ENCODE assay signal across 8 mouse cellular contexts in the genomic region with DNA sequence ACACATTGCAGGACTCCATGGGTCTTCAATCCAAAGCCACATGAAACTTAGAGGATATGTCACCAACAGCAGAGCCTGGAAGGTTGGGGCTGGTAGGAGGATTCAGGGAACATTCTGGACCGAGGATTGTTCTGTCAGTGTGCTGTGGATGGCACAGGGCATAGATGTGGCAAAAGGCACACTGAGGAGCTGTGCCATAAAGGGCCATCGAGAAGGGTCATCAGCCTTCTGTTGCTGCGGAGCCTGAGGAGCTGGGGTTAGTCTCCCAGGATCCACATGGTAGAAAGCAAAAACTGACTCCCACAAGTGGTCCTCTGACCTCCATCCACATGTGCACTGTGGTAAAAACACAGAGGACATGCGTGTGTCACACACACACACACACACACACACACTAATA.
A peak's percentile ranks its signal among the peaks of the same experiment; 100 is the strongest.
DNase-seq lines count a peak whose midpoint lies in the region; ATAC-seq and TF ChIP-seq lines count a peak whose summit lies in the region.

No protein-coding gene starts in this region.

- H3K27me3 ChIP-seq in intestine, embryonic 14.5 days (replicated peaks; ENCODE audit: control insufficient read depth, insufficient read depth, low read length), result no peaks in the 10 kb centered on the region
- H3K27me3 ChIP-seq in intestine, postnatal 0 days (replicated peaks; ENCODE audit: control insufficient read depth, insufficient read depth, low read length), result no peaks in the 10 kb centered on the region
- peaks cover 28% of the 10 kb centered on the region for H3K27me3 ChIP-seq in embryonic facial prominence, embryonic 10.5 days (replicated peaks; ENCODE audit: low read depth, poor library complexity, severe bottlenecking)
- H3K27me3 ChIP-seq in hindbrain, embryonic 15.5 days, result no peaks in the 10 kb centered on the region
- no peaks in the 10 kb centered on the region for H3K27me3 ChIP-seq in midbrain, embryonic 15.5 days (replicated peaks)

- no peak overlapping the region for H3K4me3 ChIP-seq in intestine, embryonic 14.5 days (ENCODE audit: low read depth, low read length)
- no peak overlapping the region for H3K4me3 ChIP-seq in intestine, postnatal 0 days (ENCODE audit: low read depth, low read length)
- H3K4me3 ChIP-seq in embryonic facial prominence, embryonic 10.5 days, result no peak overlapping the region
- no peak overlapping the region for H3K4me3 ChIP-seq in hindbrain, embryonic 15.5 days
- H3K4me3 ChIP-seq in midbrain, embryonic 15.5 days, result no peak overlapping the region

- TF ChIP-seq CTCF in intestine, postnatal 0 days (IDR thresholded peaks at IDR 0.05; ENCODE audit: low read depth), result no peak

- H3K4me2 ChIP-seq in intestine, embryonic 14.5 days (ENCODE audit: low read length), result peak overlapping the region; percentile 70; the same call in 1 of the 2 replicates
- H3K4me2 ChIP-seq in intestine, postnatal 0 days (replicated peaks; ENCODE audit: low read depth), result no peak overlapping the region
- H3K4me2 ChIP-seq in hindbrain, embryonic 15.5 days, result no peak overlapping the region; the same call in 1 of the 2 replicates
- 0 out of 2 replicates have a peak overlapping the region, but pooled peaks have one; percentile 70 for H3K4me2 ChIP-seq in midbrain, embryonic 15.5 days

- peaks cover 19% of the 10 kb centered on the region for H3K4me1 ChIP-seq in intestine, embryonic 14.5 days (replicated peaks; ENCODE audit: control insufficient read depth, insufficient read depth, low read length)
- 0 out of 2 replicates have a peak, but pooled peaks cover 6% of the 10 kb centered on the region for H3K4me1 ChIP-seq in intestine, postnatal 0 days (replicated peaks; ENCODE audit: control insufficient read depth, insufficient read depth, low read length)
- H3K4me1 ChIP-seq in embryonic facial prominence, embryonic 10.5 days, result peaks cover 46% of the 10 kb centered on the region
- peaks cover 23% of the 10 kb centered on the region for H3K4me1 ChIP-seq in hindbrain, embryonic 15.5 days (replicated peaks)
- peaks cover 14% of the 10 kb centered on the region for H3K4me1 ChIP-seq in midbrain, embryonic 15.5 days

- 33% methylated on average over 4 of the region's 4 CpGs for WGBS in intestine, embryonic 14.5 days
- WGBS in intestine, postnatal 0 days, result 64% methylated on average over 4 of the region's 4 CpGs
- whole genome bisulfite sequencing in embryonic facial prominence, embryonic 10.5 days, result 35% methylated on average over 4 of the region's 4 CpGs
- WGBS in hindbrain, embryonic 15.5 days, result 21% methylated on average over 4 of the region's 4 CpGs
- WGBS in midbrain, embryonic 15.5 days, result 13% methylated on average over 4 of the region's 4 CpGs

- no peak for DNase-seq in intestine, embryonic 14.5 days (ENCODE audit: low spot score)
- DNase-seq in embryonic facial prominence, embryonic 10.5 days (ENCODE audit: low spot score), result no peak
- no peak for DNase-seq in thymus, postnatal 0 days (ENCODE audit: low spot score)

- ATAC-seq in intestine, embryonic 14.5 days (replicated peaks; ENCODE audit: low FRiP score, low TSS enrichment, low read depth), result peak; percentile 28; the same call in 1 of the 2 replicates
- ATAC-seq in intestine, postnatal 0 days, result no peak
- no peak for ATAC-seq in hindbrain, embryonic 15.5 days (ENCODE audit: low FRiP score, low read depth)
- ATAC-seq in midbrain, embryonic 15.5 days (replicated peaks), result peak; percentile 27; the same call in 1 of the 2 replicates
- no peak for ATAC-seq in monocyte, adult 5-6 weeks (replicated peaks; ENCODE audit: insufficient number of reproducible peaks, low FRiP score, low TSS enrichment, poor library complexity, severe bottlenecking)
- no peak for ATAC-seq in frontal cortex, adult (ENCODE audit: low TSS enrichment)

- H3K27ac ChIP-seq in intestine, embryonic 14.5 days (ENCODE audit: low read depth), result 0 out of 2 replicates have a peak overlapping the region, but pooled peaks have one; percentile 7
- no peak overlapping the region for H3K27ac ChIP-seq in intestine, postnatal 0 days (ENCODE audit: low read depth, low read length)
- peak overlapping the region; percentile 95 for H3K27ac ChIP-seq in embryonic facial prominence, embryonic 10.5 days (replicated peaks)
- H3K27ac ChIP-seq in hindbrain, embryonic 15.5 days (replicated peaks), result peak overlapping the region; percentile 81
- H3K27ac ChIP-seq in midbrain, embryonic 15.5 days, result peak overlapping the region; percentile 75

- H3K36me3 ChIP-seq in intestine, embryonic 14.5 days (ENCODE audit: control insufficient read depth, insufficient read depth, low read length), result no peaks in the 10 kb centered on the region
- H3K36me3 ChIP-seq in intestine, postnatal 0 days (ENCODE audit: control insufficient read depth, insufficient read depth), result no peaks in the 10 kb centered on the region
- H3K36me3 ChIP-seq in embryonic facial prominence, embryonic 10.5 days (replicated peaks), result no peaks in the 10 kb centered on the region
- H3K36me3 ChIP-seq in hindbrain, embryonic 15.5 days, result no peaks in the 10 kb centered on the region
- no peaks in the 10 kb centered on the region for H3K36me3 ChIP-seq in midbrain, embryonic 15.5 days (replicated peaks)

- no peaks in the 10 kb centered on the region for H3K9me3 ChIP-seq in intestine, embryonic 14.5 days (ENCODE audit: control insufficient read depth, low read length)
- H3K9me3 ChIP-seq in intestine, postnatal 0 days (ENCODE audit: control insufficient read depth), result no peaks in the 10 kb centered on the region
- H3K9me3 ChIP-seq in embryonic facial prominence, embryonic 10.5 days, result no peaks in the 10 kb centered on the region
- H3K9me3 ChIP-seq in hindbrain, embryonic 15.5 days, result no peaks in the 10 kb centered on the region
- H3K9me3 ChIP-seq in midbrain, embryonic 15.5 days, result no peaks in the 10 kb centered on the region

- H3K9ac ChIP-seq in intestine, embryonic 14.5 days (ENCODE audit: low read length), result peak overlapping the region; percentile 63; the same call in 1 of the 2 replicates
- H3K9ac ChIP-seq in intestine, postnatal 0 days (ENCODE audit: low read depth, low read length), result no peak overlapping the region
- H3K9ac ChIP-seq in hindbrain, embryonic 15.5 days, result no peak overlapping the region
- no peak overlapping the region for H3K9ac ChIP-seq in midbrain, embryonic 15.5 days

Comparison
In these comparisons a context has a peak if more than half of its experiments do, and no peak if none do; other contexts are left out.
1. ATAC-seq: peak in intestine, embryonic 14.5 days (single experiment) and midbrain, embryonic 15.5 days (single experiment); none in intestine, postnatal 0 days (single experiment), hindbrain, embryonic 15.5 days (single experiment), monocyte, adult 5-6 weeks (single experiment) and frontal cortex, adult (single experiment).
2. H3K4me2 ChIP-seq: peak in intestine, embryonic 14.5 days (single experiment) and midbrain, embryonic 15.5 days (single experiment); none in intestine, postnatal 0 days (single experiment) and hindbrain, embryonic 15.5 days (single experiment).